In genomic region chr5:20843405-20843804, GRCm38 (mm10) we compare ENCODE assay signal across 27 mouse cellular contexts.
"Had no signal": no experiment of that assay in that cellular context is flagged by ENCODE, and none has a peak within 500 bp of the region (broad histone marks: within the 10 kb centered on the region; RNA-seq: fewer than 3 reads in every experiment).

No protein-coding gene starts in this region.

- H3K4me2 ChIP-seq: heart, embryonic 12.5 days; hindbrain, embryonic 12.5 days; hindbrain, embryonic 14.5 days; intestine, embryonic 15.5 days; limb, embryonic 12.5 days; liver, embryonic 11.5 days; liver, embryonic 13.5 days; liver, embryonic 15.5 days had no signal

- H3K9me3 ChIP-seq: heart, embryonic 10.5 days; heart, embryonic 12.5 days; hindbrain, embryonic 10.5 days; hindbrain, embryonic 12.5 days; intestine, embryonic 15.5 days; limb, embryonic 10.5 days; limb, embryonic 12.5 days; liver, embryonic 13.5 days; liver, embryonic 15.5 days had no signal

- H3K4me3 ChIP-seq: heart, embryonic 10.5 days; heart, embryonic 12.5 days; hindbrain, embryonic 10.5 days; hindbrain, embryonic 12.5 days; intestine, embryonic 15.5 days; layer of hippocampus, adult 2 months; left cerebral cortex, adult 2 months; limb, embryonic 10.5 days; limb, embryonic 12.5 days; liver, embryonic 13.5 days; liver, embryonic 15.5 days had no signal

- H3K27me3 ChIP-seq: heart, embryonic 12.5 days; hindbrain, embryonic 12.5 days; intestine, embryonic 15.5 days; limb, embryonic 12.5 days; liver, embryonic 13.5 days; liver, embryonic 15.5 days had no signal

- H3K36me3 ChIP-seq: heart, embryonic 10.5 days; heart, embryonic 12.5 days; hindbrain, embryonic 10.5 days; hindbrain, embryonic 12.5 days; intestine, embryonic 15.5 days; limb, embryonic 10.5 days; limb, embryonic 12.5 days; liver, embryonic 13.5 days; liver, embryonic 15.5 days had no signal

- H3K4me1 ChIP-seq: hindbrain, embryonic 10.5 days; hindbrain, embryonic 12.5 days; intestine, embryonic 15.5 days had no signal

- H3K27ac ChIP-seq: heart, embryonic 10.5 days; hindbrain, embryonic 10.5 days; hindbrain, embryonic 12.5 days; hindbrain, embryonic 14.5 days; intestine, embryonic 15.5 days; layer of hippocampus, adult 2 months; left cerebral cortex, adult 2 months; limb, embryonic 10.5 days; limb, embryonic 12.5 days; liver, embryonic 13.5 days; liver, embryonic 15.5 days had no signal

- ATAC-seq: hindbrain, embryonic 16.5 days; inflammation-experienced regulatory T-cells, adult 6 months; intestine, embryonic 15.5 days; intestine, postnatal 0 days; liver, postnatal 0 days had no signal

- DNase-seq: gastrocnemius, postnatal 14 days; heart, adult 18-20 months; heart, postnatal 10 days; heart, postnatal 4 days; kidney, adult 18-20 months; kidney, adult 8-10 months; kidney, postnatal 10 days; kidney, postnatal 25 days; kidney, postnatal 4 days; liver; liver, embryonic 13.5 days; liver, postnatal 0 days had no signal

- H3K9ac ChIP-seq: heart, embryonic 12.5 days; hindbrain, embryonic 12.5 days; hindbrain, embryonic 14.5 days; intestine, embryonic 15.5 days; limb, embryonic 12.5 days; liver, embryonic 13.5 days; liver, embryonic 15.5 days; liver, postnatal 0 days had no signal
